Mouse (Mus musculus): ENCODE data around the gene Vps53.
"Not testable (repeated sequence)": the region's sequence is repeated elsewhere in the genome, so short reads cannot be mapped to it uniquely, and the experiment has no call there.

The Vps53 gene

GRCm38 (mm10) chr11:76179495-76180145 lies at the start of gene Vps53, which contains the start of gene Fam57a:
Gene Vps53, minus strand, starts transcription at chr11:76179647.
Gene Fam57a, plus strand, starts transcription at chr11:76179671.
- peak; percentile 77 for DNase-seq (ENCODE audit: low read depth, low spot score)

DNA sequence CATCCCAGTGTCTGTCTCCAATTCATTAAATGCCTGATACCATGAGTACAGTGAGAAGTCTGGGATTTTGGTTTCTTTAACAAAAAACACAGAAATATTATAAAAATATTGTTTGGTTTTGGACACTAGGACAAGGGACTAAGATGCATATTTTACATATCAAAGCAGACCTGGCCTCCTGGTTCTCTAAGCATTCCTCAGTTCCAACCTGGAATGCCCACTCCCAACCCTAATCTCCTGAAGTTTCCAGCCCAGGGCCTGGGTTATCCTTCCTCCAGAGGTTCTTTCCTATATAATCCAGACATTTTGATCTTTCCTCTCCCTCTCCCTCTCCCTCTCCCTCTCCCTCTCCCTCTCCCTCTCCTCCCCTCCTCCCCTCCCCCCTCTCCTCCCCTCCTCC lies 45.6 kb upstream of the Vps53 start:
- no peak for DNase-seq (ENCODE audit: low read depth, low spot score)

DNA sequence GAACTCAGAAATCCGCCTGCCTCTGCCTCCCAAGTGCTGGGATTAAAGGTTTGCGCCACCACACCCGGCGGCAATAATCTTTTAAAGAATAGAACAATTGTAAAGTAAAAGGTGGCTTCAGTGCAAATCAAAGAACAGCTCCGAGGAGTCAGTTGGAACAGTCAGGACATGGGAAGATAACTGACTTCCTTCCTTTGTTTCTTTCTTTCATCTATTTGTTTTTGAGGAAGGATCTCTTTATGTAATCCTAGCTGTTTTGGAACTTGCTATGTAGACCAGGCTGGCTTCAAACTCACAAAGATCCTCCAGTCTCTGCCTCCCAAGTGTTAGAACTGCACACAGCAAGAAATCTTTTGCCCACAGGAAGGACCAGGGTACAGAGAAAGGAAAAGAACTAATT lies 45.2 kb upstream of the Vps53 start:
- no peak for DNase-seq (ENCODE audit: low read depth, low spot score)

DNA sequence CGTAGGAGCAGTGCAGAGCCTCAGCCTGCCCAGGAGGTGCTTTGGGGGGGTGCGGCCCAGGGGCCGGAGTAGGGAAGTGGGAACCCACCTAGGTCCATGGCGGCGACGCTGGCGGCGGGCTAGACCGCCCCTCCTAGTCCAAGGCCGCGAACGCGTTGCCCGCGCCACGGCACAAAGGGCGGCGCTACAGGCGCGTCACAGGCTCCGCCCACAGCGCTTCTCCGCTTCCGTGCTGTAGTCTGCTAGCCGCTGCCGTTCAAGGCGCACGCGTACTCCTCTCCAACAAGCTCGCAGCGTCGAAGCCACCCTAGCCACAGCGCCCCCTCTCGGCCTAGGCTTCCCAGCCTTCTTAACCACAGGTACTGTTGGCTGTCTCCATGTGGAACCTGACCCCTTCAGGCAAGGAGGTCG lies 37.9 kb upstream of the Vps53 start, which contains the start of the genes Dbil5 and Gemin4:
Gene Dbil5, plus strand, starts transcription at position 219 of the 411 bp plus-strand sequence.
Gene Gemin4, minus strand, starts transcription at position 275 of the 411 bp plus-strand sequence.
- peak; percentile 96 for DNase-seq (ENCODE audit: low read depth, low spot score)

- DNase-seq (ENCODE audit: low read depth, low spot score): peak; percentile 22
Measured at GRCm38 (mm10) chr11:76216681-76217389, 37.4 kb upstream of the Vps53 start.

- DNase-seq (ENCODE audit: low read depth, low spot score): no peak
Measured at GRCm38 (mm10) chr11:76216049-76216540, 36.6 kb upstream of the Vps53 start.

- no peak for DNase-seq (ENCODE audit: low read depth, low spot score)
Measured at GRCm38 (mm10) chr11:76215011-76215410, 35.6 kb upstream of the Vps53 start.

GRCm38 (mm10) chr11:76213841-76214240 lies 34.4 kb upstream of the Vps53 start:
- DNase-seq (ENCODE audit: low read depth, low spot score): no peak

DNA sequence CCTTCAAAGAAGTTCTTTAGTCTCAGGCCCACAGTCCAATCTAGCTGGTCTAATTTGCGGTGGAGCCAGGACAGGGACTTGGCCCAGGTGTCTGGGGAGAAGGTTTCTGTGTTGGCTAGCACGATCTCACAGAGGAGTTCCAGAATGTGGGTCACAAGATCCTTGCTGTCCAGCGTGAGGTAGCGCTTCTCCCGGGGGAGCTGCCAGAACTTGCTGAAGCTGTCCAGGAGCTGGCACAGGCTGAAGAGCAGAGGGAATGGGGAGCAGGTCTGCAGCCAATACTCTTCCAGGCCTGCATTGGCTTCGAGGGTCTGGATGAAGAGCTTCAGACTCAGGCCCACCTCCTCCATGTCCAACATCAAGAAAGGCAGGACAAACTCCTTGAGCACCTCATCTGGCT lies 32.1 kb upstream of the Vps53 start:
- not testable (repeated sequence) for DNase-seq (ENCODE audit: low read depth, low spot score)

- no peak for DNase-seq (ENCODE audit: low read depth, low spot score)
Measured at GRCm38 (mm10) chr11:76210228-76210985, 31.0 kb upstream of the Vps53 start.

GRCm38 (mm10) chr11:76206793-76207192 lies 27.3 kb upstream of the Vps53 start:
- no peak for DNase-seq (ENCODE audit: low read depth, low spot score)

GRCm38 (mm10) chr11:76201761-76202674 lies 22.6 kb upstream of the Vps53 start:
- DNase-seq (ENCODE audit: low read depth, low spot score): peak; percentile 42

DNA sequence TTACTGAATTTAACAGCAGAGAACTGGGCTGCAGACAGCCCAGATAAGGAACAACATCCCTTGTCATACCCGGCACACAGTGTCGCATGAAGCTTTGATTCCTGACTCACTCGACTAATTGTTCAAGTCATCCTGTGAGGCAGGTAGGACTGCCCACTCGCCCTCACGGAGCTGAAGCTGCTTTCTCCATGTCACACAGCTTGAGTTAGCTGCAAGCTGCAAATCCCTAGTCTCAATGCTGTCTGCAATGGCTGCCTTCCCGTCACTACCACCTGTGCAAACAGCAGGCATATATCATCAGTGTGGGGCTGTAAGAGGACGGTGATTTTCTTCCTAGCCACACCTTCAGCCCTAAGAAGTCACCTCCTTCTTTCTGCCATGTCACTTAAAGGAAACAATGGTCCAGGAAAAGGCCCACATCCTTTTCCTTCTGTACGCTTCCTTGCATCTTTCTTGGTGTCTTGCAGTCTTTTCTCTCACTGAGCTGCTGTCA lies 17.6 kb upstream of the Vps53 start:
- no peak for DNase-seq (ENCODE audit: low read depth, low spot score)

- no peak for DNase-seq (ENCODE audit: low read depth, low spot score)
Measured at GRCm38 (mm10) chr11:76196275-76196976, 17.0 kb upstream of the Vps53 start.

GRCm38 (mm10) chr11:76186908-76187307 lies 7.5 kb upstream of the Vps53 start:
- no peak for DNase-seq (ENCODE audit: low read depth, low spot score)

- DNase-seq (ENCODE audit: low read depth, low spot score): no peak
Measured at GRCm38 (mm10) chr11:76183745-76184144, 4.3 kb upstream of the Vps53 start.

GRCm38 (mm10) chr11:76180146-76180540 lies 696 bp upstream of the Vps53 start:
- no peak for DNase-seq (ENCODE audit: low read depth, low spot score)

DNA sequence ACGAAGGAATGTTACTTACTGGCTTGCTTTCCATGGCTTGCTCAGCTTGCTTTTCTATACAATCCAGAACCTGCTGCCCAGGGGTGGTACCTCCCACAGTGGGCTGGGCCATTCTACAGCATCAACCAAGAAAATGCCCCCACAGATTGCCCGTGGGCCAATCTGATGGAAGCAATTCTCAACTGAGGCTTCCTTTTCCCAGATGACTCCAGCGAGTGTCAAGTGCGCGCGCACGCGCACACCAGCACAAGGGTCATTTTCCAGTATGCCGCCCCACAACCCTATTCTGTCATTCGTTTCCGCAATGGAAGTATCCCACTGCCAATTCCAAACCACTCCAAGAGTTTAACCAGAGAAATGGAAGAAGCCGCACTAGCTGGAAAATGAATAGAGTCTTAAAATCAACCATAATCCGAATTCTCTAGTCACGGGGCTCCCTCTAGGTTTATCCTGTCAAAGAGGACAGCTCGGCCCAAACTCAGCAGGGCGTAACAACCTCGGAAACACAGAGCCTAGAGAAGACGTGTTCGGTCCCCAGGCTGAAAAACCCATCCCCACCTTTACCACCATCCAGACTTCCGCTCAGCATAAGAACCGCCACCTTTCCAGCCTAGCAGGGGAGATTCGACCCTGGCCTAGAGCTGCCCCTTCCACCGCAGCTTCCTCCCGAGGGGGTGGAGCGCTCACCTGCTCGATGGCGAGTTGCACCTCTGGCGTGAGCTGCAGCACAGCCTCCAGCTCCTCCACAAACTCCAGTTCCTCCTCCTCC lies 537 bp downstream of the Vps53 start:
- DNase-seq (ENCODE audit: low read depth, low spot score): no peak

DNA sequence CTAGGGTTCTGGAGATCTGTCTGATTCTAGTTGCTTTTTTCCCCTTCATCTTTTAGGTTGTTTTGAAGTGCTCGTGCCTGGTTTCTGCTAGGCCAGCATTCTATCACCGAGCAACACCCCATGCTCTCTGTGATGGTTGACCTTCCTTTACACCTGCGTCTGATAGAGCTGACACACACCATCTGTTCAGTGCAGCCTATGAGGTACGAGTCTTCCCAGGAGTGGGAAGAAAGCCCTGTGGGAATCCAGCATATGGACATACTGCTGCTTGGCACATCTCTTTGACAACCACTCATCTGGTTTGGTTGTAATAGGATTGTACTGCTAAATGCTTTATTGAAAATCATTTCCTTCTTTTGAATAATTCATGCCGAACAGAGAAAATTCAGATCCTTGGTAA lies 9.2 kb downstream of the Vps53 start:
- DNase-seq (ENCODE audit: low read depth, low spot score): no peak
